Mouse (Mus musculus): Measurements from ENCODE around the gene Zfp560. TPM values are rescaled to one million over a fixed set of nuclear protein-coding genes. Genes with fewer than 3 reads are reported as not detected.
"Not testable (repeated sequence)": the region's sequence is repeated elsewhere in the genome, so short reads cannot be mapped to it uniquely, and the experiment has no call there.

Zfp560 gene
- polyA plus RNA-seq (2016; fragmentation: Nextera tagmentation; extraction: Ambion mirVana) = 35.2 and 36.1 TPM in 2 replicates

GRCm38 (mm10) chr9:20384532-20385342 lies at the start of gene Zfp560:
TSS of gene Zfp560 (minus strand) at chr9:20385177.
- peak; percentile 99 for ATAC-seq (ENCODE audit: low FRiP score, low read depth)
- Histone ChIP-seq H3K4me2 (replicated peaks) (peak within 1 kb of the TSS; percentile 73), H3K27ac (no peak within 1 kb of the TSS), H3K27me3 (replicated peaks) (no peaks in the 10 kb centered on the region), H3K36me3 (no peaks in the 10 kb centered on the region), H3K4me1 (peaks cover 5% of the 10 kb centered on the region; the same call in 1 of the 2 replicates), H3K9ac (peak within 1 kb of the TSS; percentile 59), H3K9me3 (peaks cover 12% of the 10 kb centered on the region; the same call in 1 of the 2 replicates), H3K4me3 (peak within 1 kb of the TSS; percentile 50)
- WGBS = 4% methylated on average over 40 of the region's 40 CpGs

GRCm38 (mm10) chr9:20430004-20430403 lies 45.0 kb upstream of the Zfp560 start:
- Histone ChIP-seq H3K9me3 (no peaks in the 10 kb centered on the region), H3K27me3 (replicated peaks) (no peaks in the 10 kb centered on the region), H3K4me3 (no peak overlapping the region), H3K9ac (no peak overlapping the region), H3K4me2 (replicated peaks) (no peak overlapping the region), H3K4me1 (no peaks in the 10 kb centered on the region), H3K36me3 (no peaks in the 10 kb centered on the region; the same call in 1 of the 2 replicates), H3K27ac (no peak overlapping the region)
- no peak for ATAC-seq (ENCODE audit: low FRiP score, low read depth)
- 91% methylated on average over 3 of the region's 3 CpGs for WGBS

DNA sequence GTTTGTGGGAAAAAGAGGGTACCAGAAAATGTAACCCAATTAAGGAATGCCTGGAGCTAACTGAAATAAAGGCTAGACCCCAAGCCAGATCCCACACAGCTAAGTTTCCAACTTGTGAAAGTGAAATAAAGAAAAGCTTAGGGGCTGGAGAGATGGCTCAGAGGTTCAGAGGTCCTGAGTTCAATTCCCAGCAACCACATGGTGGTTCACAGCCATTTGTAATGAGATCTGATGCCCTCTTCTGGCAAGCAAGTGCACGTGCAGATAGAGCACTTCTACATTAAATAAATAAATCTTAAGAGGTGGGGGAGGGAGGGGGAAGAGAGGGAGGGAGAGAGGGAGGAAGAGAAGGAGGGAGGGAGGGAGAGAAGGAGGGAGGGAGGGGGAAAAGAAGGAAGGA lies 26.5 kb upstream of the Zfp560 start:
- no peaks in the 10 kb centered on the region for H3K4me1 ChIP-seq
- H3K4me3 ChIP-seq = no peak overlapping the region
- H3K9ac ChIP-seq = no peak overlapping the region
- H3K4me2 ChIP-seq (replicated peaks) = no peak overlapping the region
- H3K27me3 ChIP-seq (replicated peaks) = no peaks in the 10 kb centered on the region
- no peak for ATAC-seq (ENCODE audit: low FRiP score, low read depth)
- 29% methylated on average over 1 of the region's 1 CpGs for WGBS
- H3K27ac ChIP-seq = no peak overlapping the region
- 0 out of 2 replicates have a peak, but pooled peaks cover 4% of the 10 kb centered on the region for H3K9me3 ChIP-seq
- no peaks in the 10 kb centered on the region for H3K36me3 ChIP-seq

GRCm38 (mm10) chr9:20409319-20409718 lies 24.3 kb upstream of the Zfp560 start:
- Histone ChIP-seq H3K4me1 (no peaks in the 10 kb centered on the region), H3K4me2 (replicated peaks) (no peak overlapping the region), H3K4me3 (no peak overlapping the region), H3K36me3 (no peaks in the 10 kb centered on the region), H3K9ac (no peak overlapping the region), H3K27me3 (replicated peaks) (no peaks in the 10 kb centered on the region), H3K27ac (no peak overlapping the region), H3K9me3 (0 out of 2 replicates have a peak, but pooled peaks cover 4% of the 10 kb centered on the region)
- 84% methylated on average over 2 of the region's 2 CpGs for WGBS
- no peak for ATAC-seq (ENCODE audit: low FRiP score, low read depth)

DNA sequence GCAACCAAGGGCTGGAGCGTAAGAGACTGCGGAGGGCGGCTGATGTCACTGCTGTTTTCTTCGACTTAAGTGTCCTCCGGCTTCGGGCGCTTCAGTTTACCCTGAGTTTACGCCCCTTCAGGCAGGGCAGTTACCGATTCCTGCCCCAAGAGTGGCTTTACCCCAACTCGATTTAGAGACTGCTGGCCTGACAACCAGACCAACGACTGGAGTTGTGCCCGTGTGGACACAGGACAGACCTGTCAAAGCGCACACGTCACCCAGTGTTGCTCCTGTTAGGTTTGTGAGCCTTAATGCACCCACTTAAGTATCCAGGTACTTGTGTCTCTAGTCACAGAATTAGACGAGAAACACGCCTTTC lies 346 bp upstream of the Zfp560 start:
- H3K27me3 ChIP-seq (replicated peaks) = no peaks in the 10 kb centered on the region
- no peaks in the 10 kb centered on the region for H3K36me3 ChIP-seq
- peak overlapping the region; percentile 73 for H3K4me2 ChIP-seq (replicated peaks)
- peaks cover 5% of the 10 kb centered on the region; the same call in 1 of the 2 replicates for H3K4me1 ChIP-seq
- peak overlapping the region; percentile 59 for H3K9ac ChIP-seq
- peak; percentile 76 for ATAC-seq (ENCODE audit: low FRiP score, low read depth)
- H3K27ac ChIP-seq = no peak overlapping the region
- WGBS = 15% methylated on average over 16 of the region's 16 CpGs
- H3K4me3 ChIP-seq = peak overlapping the region; percentile 50
- H3K9me3 ChIP-seq = peaks cover 12% of the 10 kb centered on the region; the same call in 1 of the 2 replicates

DNA sequence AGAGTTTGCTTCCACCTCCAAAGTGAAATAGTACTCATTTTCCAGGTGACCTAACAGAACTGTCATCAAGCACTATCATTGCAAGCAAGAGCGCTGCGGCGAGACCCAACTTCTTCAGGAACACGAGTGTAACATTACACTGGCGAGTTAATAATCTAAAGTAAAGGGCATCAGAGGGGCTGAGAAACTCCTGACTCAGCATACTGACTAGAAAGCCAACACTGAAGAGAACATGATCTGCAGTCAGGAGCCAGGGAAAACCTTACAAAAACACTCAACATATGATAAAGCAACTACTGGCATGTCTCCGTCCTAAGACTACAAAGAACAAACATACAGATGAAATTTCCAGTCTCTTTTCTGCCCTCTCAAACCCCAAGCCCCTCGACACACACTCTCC lies 1.3 kb downstream of the Zfp560 start:
- H3K4me3 ChIP-seq = no peak overlapping the region
- no peak for ATAC-seq (ENCODE audit: low FRiP score, low read depth)
- H3K4me1 ChIP-seq = peaks cover 5% of the 10 kb centered on the region; the same call in 1 of the 2 replicates
- H3K27ac ChIP-seq = no peak overlapping the region
- WGBS = 93% methylated on average over 7 of the region's 7 CpGs
- peak overlapping the region; percentile 73 for H3K4me2 ChIP-seq (replicated peaks)
- no peaks in the 10 kb centered on the region for H3K27me3 ChIP-seq (replicated peaks)
- peaks cover 7% of the 10 kb centered on the region; the same call in 1 of the 2 replicates for H3K9me3 ChIP-seq
- no peaks in the 10 kb centered on the region for H3K36me3 ChIP-seq
- H3K9ac ChIP-seq = no peak overlapping the region

- 95% methylated on average over 1 of the region's 1 CpGs for WGBS
- H3K27me3 ChIP-seq (replicated peaks) = no peaks in the 10 kb centered on the region
- H3K4me2 ChIP-seq (replicated peaks) = no peak overlapping the region
- no peak overlapping the region for H3K27ac ChIP-seq
- H3K4me3 ChIP-seq = no peak overlapping the region
- H3K9me3 ChIP-seq = peaks cover 11% of the 10 kb centered on the region; the same call in 1 of the 2 replicates
- no peak for ATAC-seq (ENCODE audit: low FRiP score, low read depth)
- no peak overlapping the region for H3K9ac ChIP-seq
- H3K36me3 ChIP-seq = no peaks in the 10 kb centered on the region
- no peaks in the 10 kb centered on the region for H3K4me1 ChIP-seq
Observed at GRCm38 (mm10) chr9:20374712-20375111, 10.3 kb downstream of the Zfp560 start.

GRCm38 (mm10) chr9:20367311-20367710 lies 17.7 kb downstream of the Zfp560 start:
- Histone ChIP-seq H3K9ac (no peak overlapping the region), H3K4me2 (replicated peaks) (no peak overlapping the region), H3K9me3 (peaks cover 8% of the 10 kb centered on the region), H3K36me3 (0 out of 2 replicates have a peak, but pooled peaks cover 4% of the 10 kb centered on the region), H3K27ac (no peak overlapping the region), H3K27me3 (replicated peaks) (no peaks in the 10 kb centered on the region), H3K4me1 (no peaks in the 10 kb centered on the region), H3K4me3 (no peak overlapping the region)
- ATAC-seq (ENCODE audit: low FRiP score, low read depth) = no peak
- WGBS = 94% methylated on average over 2 of the region's 2 CpGs

GRCm38 (mm10) chr9:20348501-20348900 lies 36.5 kb downstream of the Zfp560 start:
- WGBS = 92% methylated on average over 4 of the region's 4 CpGs
- H3K4me1 ChIP-seq = no peaks in the 10 kb centered on the region
- peaks cover 12% of the 10 kb centered on the region; the same call in 1 of the 2 replicates for H3K9me3 ChIP-seq
- H3K4me3 ChIP-seq = no peak overlapping the region
- H3K36me3 ChIP-seq = peaks cover 36% of the 10 kb centered on the region
- H3K27me3 ChIP-seq (replicated peaks) = no peaks in the 10 kb centered on the region
- H3K27ac ChIP-seq = no peak overlapping the region
- no peak overlapping the region for H3K4me2 ChIP-seq (replicated peaks)
- ATAC-seq (ENCODE audit: low FRiP score, low read depth) = no peak
- no peak overlapping the region for H3K9ac ChIP-seq

GRCm38 (mm10) chr9:20335994-20336393 lies 49.0 kb downstream of the Zfp560 start, which contains the start of gene Olfr18:
TSS of gene Olfr18 (minus strand) at chr9:20336094.
- Histone ChIP-seq H3K4me1 (no peaks in the 10 kb centered on the region), H3K4me2 (replicated peaks) (no peak within 1 kb of the TSS), H3K36me3 (no peaks in the 10 kb centered on the region), H3K9me3 (no peaks in the 10 kb centered on the region), H3K4me3 (no peak within 1 kb of the TSS), H3K27me3 (replicated peaks) (no peaks in the 10 kb centered on the region), H3K27ac (no peak within 1 kb of the TSS), H3K9ac (no peak within 1 kb of the TSS)
- no peak for ATAC-seq (ENCODE audit: low FRiP score, low read depth)

GRCm38 (mm10) chr9:20298232-20298631 lies 86.7 kb downstream of the Zfp560 start, which contains the start of gene Olfr873:
TSS of gene Olfr873 (plus strand) at chr9:20298532.
- WGBS = 94% methylated on average over 1 of the region's 1 CpGs
- Histone ChIP-seq H3K4me3 (no peak within 1 kb of the TSS), H3K9me3 (0 out of 2 replicates have a peak, but pooled peaks cover 3% of the 10 kb centered on the region), H3K4me2 (replicated peaks) (no peak within 1 kb of the TSS), H3K4me1 (no peaks in the 10 kb centered on the region), H3K36me3 (no peaks in the 10 kb centered on the region), H3K27ac (no peak within 1 kb of the TSS), H3K9ac (no peak within 1 kb of the TSS), H3K27me3 (replicated peaks) (no peaks in the 10 kb centered on the region)
- ATAC-seq (ENCODE audit: low FRiP score, low read depth) = no peak

DNA sequence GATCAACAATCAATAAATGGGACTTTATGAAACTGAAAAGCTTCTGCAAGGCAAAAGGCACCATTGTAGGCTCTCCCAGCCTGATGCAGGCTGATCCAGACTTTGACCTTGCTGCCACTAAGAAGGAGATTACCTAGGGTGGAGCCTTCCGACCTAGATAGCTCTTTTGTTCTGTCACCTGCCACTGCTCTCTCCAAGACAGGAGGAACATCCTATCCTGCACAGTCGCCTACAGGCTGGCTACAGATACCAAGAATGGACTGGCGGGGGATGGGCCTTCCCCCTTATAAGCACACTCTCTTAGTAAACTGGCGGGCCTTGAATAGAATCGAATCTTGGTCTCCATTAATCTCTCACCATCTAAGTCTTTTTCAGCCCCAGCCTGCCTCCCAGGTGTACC lies 89.4 kb downstream of the Zfp560 start:
- not testable (repeated sequence) for ATAC-seq (ENCODE audit: low FRiP score, low read depth); H3K4me2 ChIP-seq (replicated peaks)

More for the DNA sequence above, 89.4 kb downstream of the Zfp560 start:
- not testable (repeated sequence) for H3K9me3 ChIP-seq; H3K27ac ChIP-seq; H3K4me1 ChIP-seq; H3K9ac ChIP-seq; H3K36me3 ChIP-seq; H3K27me3 ChIP-seq (replicated peaks); H3K4me3 ChIP-seq
- 88% methylated on average over 5 of the region's 5 CpGs for WGBS

Measured in neural tube, embryonic 12.5 days (tissue).